Mouse (Mus musculus) frontal cortex, postnatal 10 days (tissue): ENCODE measurements around the gene Kalrn.

Source experiments
- DNase-seq, 2 experiments: peaks; one replicate each; pipeline ENCODE4 v3.0.0; 2022; ENCODE audit warnings: low spot score in 2 of 2, mixed read lengths in 1 of 2

The Kalrn gene

DNA sequence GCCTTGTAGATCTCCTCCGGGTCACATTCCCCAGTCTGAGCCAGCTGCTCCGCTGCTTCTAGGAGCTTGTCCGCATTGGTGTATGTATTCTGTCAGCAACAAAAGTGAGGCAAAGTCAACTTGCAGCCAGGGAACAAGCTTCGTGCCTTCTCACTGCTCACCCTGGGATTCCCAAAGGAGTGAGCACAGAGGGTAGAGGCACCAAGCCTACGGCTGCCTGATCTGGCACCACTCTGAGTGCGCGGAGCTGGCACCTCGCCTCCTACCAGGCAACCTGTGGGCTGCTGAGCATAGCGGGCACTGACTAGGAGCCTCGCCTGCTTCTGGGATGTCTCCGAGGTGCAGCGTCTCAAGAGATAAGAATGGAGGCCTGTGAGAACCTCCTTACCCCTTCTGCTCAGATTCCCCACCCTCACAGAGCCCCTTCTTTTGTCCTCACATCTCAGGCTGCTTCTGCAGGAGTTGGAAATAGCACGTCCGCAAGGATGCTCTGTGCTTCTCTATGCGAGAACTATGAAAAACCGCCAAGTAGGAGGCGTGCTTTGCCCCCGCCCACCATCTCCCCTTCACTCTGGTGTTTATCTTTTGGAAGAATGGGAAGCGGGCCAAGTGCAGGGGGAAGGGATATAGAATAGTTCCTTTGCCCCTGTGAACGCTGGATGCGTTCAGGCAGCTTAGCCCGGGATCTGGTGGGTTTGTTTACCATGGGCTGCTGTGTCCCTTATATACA, 310.4 kb downstream of the Kalrn start:
- peak; percentile 49 to 55 for DNase-seq

DNA sequence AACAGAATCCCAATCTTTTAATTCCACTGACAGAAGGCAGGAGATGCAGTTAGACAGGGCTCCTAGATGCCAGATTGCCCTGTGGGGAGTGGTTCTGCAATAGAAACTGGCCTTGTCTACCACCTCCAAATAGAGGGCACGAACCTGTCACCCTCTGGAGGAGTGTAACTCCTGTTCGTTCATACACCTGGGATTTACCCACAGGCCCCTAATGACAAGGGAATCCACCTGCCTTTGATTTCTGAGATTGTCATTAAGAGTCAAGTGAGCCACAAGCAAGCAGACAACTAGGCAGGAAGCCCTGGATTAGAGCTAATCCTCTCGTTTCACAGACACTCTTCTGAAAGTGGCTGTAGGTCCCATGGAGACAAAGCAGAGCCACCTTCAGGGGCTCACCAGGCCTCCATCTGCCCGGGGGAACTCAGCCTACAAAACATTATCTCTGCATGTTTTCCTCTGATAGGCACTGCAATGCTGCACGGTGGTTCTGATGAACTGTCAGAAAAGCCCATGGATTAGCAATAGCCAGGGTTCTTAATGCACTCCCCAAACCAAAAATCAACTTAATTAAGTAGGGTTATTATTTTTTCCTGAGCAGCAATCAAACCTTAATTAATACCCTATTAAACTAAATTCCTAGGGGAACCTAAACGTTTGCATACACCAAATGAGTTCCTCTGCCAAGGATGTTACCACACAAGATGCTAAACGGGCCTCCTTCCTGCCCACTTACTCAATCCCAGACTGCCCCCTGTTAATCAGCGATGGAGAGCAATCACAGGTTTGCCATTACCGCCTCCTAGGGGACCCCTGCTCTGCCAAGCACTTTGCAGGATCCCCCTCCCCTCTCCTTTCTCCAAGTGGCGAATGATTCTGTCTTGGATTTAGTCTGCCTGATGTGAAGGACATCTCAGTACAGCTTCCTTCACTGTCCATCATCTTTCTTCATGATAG, 312.1 kb downstream of the Kalrn start:
- no peak for DNase-seq

DNA sequence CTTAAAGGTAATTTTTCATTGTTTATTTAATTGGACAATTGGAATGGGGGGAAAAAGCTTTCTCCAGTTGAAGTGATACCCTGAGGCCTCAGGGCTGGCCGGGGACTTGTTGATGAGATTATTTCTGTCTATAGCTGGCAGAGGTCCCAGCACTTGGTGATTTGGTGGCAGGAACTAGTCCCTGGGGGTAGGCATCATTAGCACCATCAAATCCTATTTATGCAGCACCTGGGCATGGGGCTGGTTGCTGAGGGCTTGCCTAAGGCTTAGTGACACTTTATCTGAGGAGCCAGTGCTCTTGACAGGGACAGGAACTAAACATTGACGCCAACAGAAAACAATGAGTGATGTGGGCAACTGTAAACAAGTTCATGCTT, 318.7 kb downstream of the Kalrn start:
- DNase-seq, result no peak

DNA sequence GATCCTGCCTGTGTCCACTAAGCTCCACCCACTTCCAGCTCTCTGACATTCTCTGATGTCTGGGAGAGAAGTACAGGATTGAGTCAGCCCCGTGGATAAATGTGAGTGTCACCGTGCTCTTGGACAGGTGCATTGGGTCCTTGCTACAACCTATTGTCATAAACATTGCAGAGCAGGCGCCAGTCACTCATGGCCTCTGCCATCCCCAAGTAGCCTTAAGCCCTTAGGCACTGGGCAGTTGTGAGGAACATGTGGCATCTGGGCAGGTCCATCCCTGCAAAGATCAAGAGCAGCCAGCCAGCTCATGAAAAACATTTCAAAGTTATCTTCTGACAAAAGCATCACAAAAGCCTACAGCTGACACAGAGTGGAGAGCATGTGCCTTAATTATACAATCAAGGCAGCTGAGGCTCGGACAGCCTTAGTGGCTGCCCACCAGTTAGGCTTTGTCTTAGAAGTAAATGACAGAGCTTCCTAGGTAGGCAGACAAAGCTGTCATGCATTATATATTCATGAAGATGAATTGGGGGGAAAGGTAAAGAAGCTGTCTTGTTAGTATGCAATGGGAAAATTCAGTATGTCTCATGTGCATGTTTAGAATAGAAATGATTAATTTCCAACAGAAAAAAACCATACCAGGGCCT, 319.2 kb downstream of the Kalrn start:
- no peak for DNase-seq

DNA sequence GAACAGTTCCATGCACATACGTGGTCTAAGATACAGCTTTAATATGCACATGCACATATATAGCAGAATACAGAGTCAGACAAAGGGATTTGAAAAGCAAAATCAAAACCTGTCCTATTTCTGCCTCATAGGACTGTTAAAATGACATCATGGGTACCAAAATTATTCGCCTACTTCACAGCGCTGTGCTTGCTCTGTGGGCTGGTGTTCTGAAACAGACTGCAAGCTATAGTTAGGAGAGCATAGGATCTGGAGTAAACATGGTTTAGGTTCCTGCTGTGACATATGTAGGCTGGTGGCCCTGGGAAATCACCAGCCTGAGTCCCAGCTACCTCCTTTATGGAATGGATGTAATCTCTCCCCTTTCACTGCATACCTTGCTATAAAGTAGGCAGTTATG, 320.7 kb downstream of the Kalrn start:
- DNase-seq, result no peak

DNA sequence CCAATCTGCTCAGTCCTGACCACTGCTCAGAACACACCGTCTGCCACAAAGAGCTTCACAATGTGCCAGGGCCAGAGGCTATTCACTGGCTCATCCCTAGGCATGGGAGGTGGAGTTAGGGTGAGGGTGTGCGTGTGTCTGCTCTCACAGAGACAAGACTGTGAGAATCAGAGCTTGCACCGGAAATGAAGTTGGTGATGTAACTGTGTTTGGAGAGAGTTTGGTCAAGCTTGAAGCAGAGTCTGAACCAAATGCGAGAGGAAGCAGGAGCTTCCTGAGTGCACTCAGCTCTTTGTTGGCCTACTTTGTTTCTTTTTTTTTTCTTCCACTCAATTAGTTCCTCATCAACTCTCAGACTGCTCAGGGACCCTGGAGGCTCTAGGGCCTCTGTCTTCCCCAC, 325.1 kb downstream of the Kalrn start:
- no peak for DNase-seq

DNA sequence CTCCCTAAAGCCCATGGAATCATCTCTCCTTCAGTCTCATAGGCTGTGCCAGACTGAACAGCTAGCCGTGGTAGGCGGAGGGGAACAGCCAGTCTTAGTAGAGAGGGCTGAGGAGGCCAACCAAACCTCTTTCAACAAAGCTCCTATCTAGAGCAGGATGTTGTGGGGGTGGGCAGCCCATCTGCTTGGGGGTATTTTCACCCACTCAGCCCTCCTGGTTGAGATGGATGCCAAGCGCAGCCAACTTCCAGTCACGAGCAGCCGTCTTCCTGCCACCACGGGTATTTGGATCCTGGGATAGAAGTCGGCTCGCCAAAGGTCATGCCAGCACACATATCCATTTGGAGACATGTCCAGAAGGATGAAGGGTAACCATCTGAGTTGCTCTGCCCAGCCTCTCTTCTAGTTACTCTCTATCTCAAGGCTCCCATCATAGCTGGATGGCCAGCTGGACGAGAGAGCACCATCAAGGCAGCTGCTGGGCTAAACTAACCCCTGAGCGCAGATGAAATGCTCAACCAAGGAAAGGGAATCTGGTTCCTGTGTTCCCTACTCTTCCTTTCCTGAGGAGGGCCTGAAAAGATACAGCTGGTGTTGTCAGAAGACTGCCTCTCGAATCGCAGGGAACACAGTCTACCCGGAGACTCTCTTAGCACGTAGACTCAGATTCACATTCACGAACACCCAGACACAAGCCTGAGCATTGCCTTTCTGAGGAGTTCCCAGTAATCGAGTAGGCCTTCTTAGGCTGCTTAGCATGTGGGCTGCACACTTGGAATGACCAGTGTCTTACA, 331.2 kb downstream of the Kalrn start:
- DNase-seq, result peak; percentile 57 to 75

DNA sequence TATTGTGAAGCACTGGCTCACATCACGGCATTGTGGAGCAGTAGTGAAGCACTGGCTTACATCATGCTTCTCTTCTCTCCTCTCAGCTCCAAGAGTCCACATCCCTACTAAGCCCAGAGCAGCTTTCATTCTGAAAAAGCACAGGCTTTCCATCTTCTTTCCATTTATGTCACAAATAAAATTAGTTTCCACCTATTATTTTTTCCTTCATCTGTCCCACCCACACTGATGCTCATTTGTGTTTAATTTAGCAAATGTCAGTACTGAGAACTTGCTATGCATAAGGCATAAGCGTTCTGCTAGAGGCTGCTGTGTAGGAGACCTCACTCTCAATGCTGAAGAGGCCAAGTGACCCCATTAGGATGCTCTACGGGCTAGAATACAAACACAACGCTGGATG, 333.7 kb downstream of the Kalrn start:
- DNase-seq, result no peak

DNA sequence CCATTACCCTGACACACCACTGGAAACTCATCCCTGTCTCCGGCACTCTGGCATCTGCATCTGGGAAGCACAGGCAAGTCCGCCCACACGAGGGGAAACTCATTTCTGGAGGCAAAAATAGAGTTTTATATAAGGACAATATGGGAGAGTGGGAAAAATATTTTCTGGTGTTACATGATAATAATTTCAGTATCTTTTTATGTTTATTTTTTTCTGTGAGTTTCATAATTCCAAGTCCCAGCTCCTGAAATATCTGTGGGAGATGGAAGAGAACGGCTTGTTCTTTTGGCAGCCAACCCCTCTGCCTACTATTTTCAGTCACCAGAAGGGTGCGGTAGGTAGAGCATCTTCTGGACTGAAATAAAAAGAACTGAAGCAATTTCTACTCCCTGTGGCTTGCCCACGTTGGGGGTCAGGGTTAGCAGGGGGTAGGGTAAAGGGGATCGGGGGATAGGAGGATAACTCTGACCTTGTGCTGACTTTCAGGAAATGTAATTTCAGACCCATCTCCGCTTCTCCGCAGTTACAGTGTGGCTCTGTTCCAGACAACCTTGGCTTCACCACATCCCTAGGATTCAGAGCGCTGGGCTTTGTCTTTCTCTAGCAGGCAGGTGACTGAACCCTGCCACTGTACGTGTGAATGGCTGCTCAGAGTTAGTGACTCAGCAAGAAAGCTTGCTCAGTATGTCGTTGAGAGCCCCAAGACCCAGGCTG, 336.3 kb downstream of the Kalrn start:
- DNase-seq, result peak in 1 of 2 experiments; percentile 60

DNA sequence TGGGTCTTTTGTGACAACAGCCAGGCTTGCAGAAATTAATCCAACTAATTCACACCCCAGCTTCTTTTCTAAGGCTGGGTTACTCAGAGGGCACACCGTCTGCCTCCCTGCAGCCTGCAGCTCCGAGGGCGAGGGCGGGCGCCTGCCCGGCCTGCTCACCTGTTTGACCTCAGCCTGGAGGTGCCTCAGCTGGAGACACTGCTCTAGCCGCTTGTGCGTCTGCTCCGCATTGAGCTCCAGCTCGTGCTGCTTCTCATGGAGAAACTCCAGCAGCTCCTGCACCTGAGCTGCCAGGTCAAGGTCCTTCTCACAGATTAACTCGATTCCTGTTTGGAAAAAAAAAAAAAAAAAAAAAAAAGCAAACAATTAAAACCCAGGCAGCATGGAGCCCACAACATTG, 338.2 kb downstream of the Kalrn start:
- no peak for DNase-seq

DNA sequence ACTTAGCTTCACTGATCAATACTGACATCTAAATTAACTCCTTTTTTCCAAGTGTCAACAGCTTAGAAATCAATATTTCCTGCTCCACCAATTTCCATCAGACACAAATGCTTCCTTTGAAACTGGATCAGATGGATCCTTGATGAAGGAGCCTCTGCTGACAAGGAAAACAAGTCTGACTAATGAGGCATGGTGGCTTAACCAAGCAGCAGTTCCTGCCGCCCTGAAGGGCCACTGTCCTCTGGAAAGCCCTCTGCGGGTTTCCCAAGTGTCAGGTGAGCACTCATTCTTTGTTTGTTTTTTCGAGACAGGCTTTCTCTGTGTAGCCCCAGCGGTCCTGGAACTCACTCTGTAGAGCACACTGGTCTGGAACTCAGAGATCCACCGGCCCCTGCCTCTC, 341.4 kb downstream of the Kalrn start:
- no peak for DNase-seq

DNA sequence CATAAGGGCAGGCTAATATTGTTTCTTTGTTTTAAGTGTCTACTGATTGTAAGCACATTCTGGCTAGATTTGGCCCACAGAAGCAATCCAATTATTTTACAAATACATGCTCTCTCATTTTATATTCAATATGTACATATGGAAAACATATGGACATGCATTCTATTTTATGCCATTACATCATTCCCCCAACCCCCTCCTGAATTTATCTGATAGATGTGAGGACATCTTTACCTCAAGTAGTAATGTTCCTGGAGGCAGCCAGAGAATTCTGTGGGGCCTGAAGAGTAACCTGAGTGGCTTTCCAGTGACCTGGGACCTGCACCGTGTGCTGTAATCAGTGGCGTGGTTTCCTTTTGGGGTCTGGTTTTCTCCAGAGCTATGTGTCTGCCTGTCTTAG, 342.2 kb downstream of the Kalrn start:
- DNase-seq, result no peak

DNA sequence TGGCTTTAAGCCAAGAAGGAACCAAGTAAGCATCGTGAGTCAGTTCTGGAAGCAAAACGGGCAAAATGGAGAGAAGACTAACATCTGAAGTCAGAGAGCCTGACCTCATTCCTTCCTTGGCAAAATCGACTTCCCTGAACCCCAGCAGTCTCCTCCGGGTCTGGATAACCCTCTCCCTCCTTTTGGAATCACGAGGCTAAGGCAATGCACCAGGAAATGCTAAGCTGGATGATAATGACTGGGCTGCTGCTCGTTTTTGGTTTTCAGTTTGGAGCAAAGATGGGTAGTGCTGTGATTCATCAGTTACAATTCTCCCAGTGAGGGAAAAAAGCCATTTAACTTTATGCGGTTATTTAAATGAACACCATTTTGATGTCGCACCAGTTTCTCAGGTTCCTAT, 344.0 kb downstream of the Kalrn start:
- DNase-seq, result no peak

DNA sequence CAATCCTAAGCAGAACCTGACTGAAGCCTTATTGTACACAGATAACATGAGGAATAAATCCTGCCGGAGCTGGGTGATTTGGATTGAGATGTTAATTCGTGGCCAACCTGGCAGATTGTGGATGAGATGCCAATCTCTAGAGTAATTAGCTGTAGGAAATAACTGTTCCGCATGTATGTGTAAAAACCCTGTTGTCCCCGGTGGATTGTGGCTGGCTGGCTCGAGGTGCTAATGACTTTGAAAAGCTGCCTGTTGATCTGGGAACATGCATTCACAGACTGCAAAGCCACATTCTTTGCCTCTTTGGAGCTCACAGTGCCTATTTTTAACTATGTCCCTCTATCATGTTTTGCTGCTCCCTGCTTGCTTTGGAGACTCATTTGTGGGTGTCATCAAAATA, 344.7 kb downstream of the Kalrn start:
- no peak for DNase-seq

DNA sequence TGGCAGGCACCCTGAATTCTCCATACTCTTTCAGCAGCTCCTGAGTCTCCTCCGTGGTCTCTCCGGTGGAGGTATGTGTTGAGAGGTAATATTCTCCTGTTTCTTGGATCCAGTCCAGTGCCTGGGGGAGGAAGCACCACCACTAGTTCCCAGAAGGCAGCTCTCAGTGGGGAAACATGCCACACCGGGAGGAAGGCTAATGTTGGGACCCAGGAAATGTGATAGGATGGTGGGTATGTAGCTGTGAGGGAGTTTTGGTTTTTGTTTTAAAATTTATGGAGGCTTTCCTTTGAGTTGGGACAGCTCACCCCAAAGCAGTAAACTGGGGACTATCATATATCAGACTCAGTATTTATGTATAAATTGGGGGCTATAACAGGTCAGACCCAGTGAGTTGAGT, 361.2 kb downstream of the Kalrn start:
- DNase-seq, result no peak

DNA sequence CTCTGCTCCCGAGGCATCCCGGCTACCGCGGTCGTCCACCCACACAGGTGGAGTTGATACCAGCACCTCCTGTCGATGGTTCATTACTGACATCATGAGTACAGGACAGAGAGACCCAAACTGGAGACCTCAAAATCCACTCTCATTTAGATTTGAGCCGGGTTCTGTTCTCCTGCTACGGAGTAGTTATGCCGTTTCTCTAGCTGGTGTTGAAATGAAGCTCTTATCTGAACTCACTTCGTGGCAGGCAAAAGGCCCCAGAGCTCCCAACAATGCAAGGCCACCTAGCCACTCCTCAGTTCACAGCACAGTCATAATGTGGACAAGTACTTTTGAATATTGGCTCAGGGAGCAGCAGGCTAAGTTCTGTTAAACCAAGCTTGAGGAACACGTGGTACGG, 362.1 kb downstream of the Kalrn start:
- DNase-seq, result no peak

DNA sequence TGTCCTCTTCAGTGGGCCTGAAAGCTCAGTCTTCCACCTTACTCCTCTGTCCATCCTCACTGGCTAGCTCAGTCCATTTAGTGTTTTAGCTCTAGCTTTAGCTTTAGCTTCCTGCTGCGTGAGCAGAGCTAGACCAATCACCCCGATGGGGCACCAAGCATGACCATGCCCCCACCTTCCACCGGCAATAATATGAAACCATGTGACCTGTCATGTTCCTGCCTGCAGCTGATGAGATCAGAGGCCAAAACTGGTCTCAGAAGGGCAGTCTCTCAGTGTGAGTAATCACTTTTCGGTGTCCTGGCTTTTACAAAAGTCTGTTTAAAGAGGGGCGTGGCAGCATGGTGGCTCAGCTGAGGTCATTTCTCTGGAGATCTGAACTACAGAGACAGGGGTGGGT, 364.6 kb downstream of the Kalrn start:
- no peak for DNase-seq

DNA sequence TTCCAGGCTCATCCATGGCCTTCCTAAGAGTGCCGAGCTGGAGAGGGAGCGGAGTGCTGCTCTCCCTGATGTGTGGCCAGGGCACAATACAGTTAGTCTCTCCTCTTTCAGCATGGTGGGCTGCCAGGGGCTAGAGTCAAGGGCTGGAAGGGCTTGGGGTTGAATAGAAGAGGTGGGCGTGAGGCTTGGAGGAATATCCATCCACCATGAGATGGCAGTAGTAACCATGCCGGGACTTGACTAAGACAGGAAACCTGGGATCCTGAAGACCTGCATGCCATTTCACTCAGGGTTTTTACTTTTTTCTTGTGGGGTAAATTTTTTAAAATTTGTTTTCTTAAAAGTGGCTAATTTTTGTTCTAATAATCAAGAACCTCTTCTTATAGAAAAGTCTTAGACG, 365.4 kb downstream of the Kalrn start:
- no peak for DNase-seq

DNA sequence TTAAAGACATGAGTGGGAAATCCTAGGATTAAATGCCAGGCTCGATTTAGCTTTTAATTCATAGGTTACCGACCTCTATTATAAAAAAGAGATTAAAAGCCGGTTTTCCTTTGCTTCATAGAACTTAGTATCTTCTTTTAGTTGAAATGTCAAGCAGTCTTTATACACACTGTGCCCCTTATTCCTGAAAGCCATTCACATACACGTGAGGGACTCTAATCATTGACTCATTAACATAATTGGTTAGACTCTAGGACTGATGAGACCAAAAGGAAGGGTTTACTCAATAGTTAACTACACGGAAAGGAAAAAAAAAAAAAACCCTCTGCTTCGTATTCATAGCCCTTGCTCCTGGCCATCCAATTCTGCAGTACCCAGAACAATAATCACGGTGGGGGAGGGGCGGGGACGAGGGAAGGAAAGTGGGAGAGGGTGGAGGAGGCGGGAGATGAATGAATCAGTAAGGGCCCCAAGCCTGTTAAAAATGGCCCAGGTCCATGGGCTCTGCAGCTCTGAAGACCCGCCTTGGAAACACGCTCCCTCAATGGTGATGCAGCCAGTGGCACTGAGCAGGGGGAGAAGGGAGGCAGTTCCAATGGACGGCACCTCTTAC, 368.7 kb downstream of the Kalrn start:
- DNase-seq, result no peak

DNA sequence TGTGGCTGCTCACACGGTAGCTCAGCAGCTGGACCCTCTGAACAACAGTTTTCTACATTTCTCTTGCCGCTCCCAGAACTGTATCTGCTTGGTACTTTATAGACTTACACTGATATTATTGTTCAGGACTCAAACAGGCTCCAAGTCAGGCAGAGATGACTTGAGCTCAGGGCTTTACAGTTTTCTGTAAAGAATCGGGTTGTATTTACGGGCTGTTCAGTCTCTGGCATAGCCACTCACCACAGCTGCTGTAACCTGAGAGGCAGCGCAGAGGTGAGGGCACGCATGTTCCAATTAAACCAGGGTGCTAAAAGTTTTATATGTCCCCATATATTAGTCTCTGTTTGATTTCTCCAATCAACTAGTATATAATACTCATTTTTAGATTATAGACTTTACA, 373.8 kb downstream of the Kalrn start:
- DNase-seq, result no peak
